Mouse (Mus musculus) retina, adult 2 months (tissue): ENCODE measurements at regions not wholly inside any gene's neighbourhood (a gene's known extent, or its start where the extent isn't known, plus 50 kb on each side); places are given as distances from the start of the nearest gene placed in this dataset.

ENCODE experiments used
- DNase-seq: peaks from one replicate; pipeline ENCODE4 v3.0.0-alpha.2; 2012; ENCODE audit warnings: low read depth, low spot score

- DNase-seq: no peak
Observed at GRCm38 (mm10) chr14:61665815-61666214, 58.6 kb downstream of the Kcnrg start.

GRCm38 (mm10) chr14:61673184-61673583, 65.9 kb downstream of the Kcnrg start:
- no peak for DNase-seq

- DNase-seq: no peak
Observed at GRCm38 (mm10) chr14:61678107-61678506, 70.8 kb downstream of the Kcnrg start.

- peak; percentile 78 for DNase-seq
Observed at GRCm38 (mm10) chr14:61680818-61681707, 73.8 kb downstream of the Kcnrg start.

GRCm38 (mm10) chr14:61681708-61682701, 74.7 kb downstream of the Kcnrg start:
- peak; percentile 61 for DNase-seq

GRCm38 (mm10) chr14:61682721-61683355, 75.6 kb downstream of the Kcnrg start:
- DNase-seq: no peak

GRCm38 (mm10) chr14:61683356-61683740, 76.1 kb downstream of the Kcnrg start:
- no peak for DNase-seq

GRCm38 (mm10) chr14:61683791-61684411, 76.6 kb downstream of the Kcnrg start:
- DNase-seq: no peak

GRCm38 (mm10) chr14:61684473-61685230, 77.4 kb downstream of the Kcnrg start:
- no peak for DNase-seq

GRCm38 (mm10) chr14:61685231-61685800, 78.1 kb downstream of the Kcnrg start:
- DNase-seq: no peak

GRCm38 (mm10) chr14:61686101-61686691, 78.9 kb downstream of the Kcnrg start:
- DNase-seq: no peak

- no peak for DNase-seq
Observed at GRCm38 (mm10) chr14:61686821-61687341, 79.6 kb downstream of the Kcnrg start.

- DNase-seq: no peak
Observed at GRCm38 (mm10) chr14:61687346-61688012, 80.2 kb downstream of the Kcnrg start.

- no peak for DNase-seq
Observed at GRCm38 (mm10) chr14:61688013-61688520, 80.8 kb downstream of the Kcnrg start.

GRCm38 (mm10) chr14:61688666-61689065, 81.4 kb downstream of the Kcnrg start:
- DNase-seq: no peak

GRCm38 (mm10) chr14:61689281-61689680, 82.0 kb downstream of the Kcnrg start:
- no peak for DNase-seq

GRCm38 (mm10) chr14:61689776-61690175, 82.5 kb downstream of the Kcnrg start:
- DNase-seq: no peak

GRCm38 (mm10) chr14:61691785-61692372, 84.6 kb downstream of the Kcnrg start:
- no peak for DNase-seq
